Mouse (Mus musculus) kidney, embryonic 15.5 days (tissue): Measurements from ENCODE around the gene Otud7b. TPM values are rescaled to one million over a fixed set of nuclear protein-coding genes. Genes with fewer than 3 reads are reported as not detected.

Experiments
- ATAC-seq: fragments of 200-750 bp; cut with Nextera tagmentation; replicated peaks from 2 replicates; pipeline ENCODE4 v1.8.0; 2017; ENCODE audit warnings: moderate TSS enrichment; ENCODE audit not compliant: low FRiP score
- H3K27ac ChIP-seq: fragments of 300-500 bp; sonication (generic); 2 replicates; pipeline ENCODE4 v1.5.1; 2015; ENCODE audit warnings: mild to moderate bottlenecking, inconsistent platforms
- H3K27me3 ChIP-seq: fragments of 300-500 bp; sonication (generic); 2 replicates; pipeline ENCODE4 v1.6.1; 2015; ENCODE audit warnings: inconsistent platforms
- H3K36me3 ChIP-seq: fragments of 300-500 bp; sonication (generic); 2 replicates; pipeline ENCODE4 v1.6.1; 2015; ENCODE audit warnings: inconsistent platforms
- H3K4me1 ChIP-seq: fragments of 300-500 bp; sonication (generic); 2 replicates; pipeline ENCODE4 v1.6.1; 2015; ENCODE audit warnings: inconsistent platforms
- H3K4me2 ChIP-seq: fragments of 300-500 bp; sonication (generic); 2 replicates; pipeline ENCODE4 v1.6.1; 2015; ENCODE audit warnings: moderate library complexity, mild to moderate bottlenecking, inconsistent platforms
- H3K4me3 ChIP-seq: fragments of 300-500 bp; sonication (generic); replicated peaks from 2 replicates; pipeline ENCODE4 v1.5.1; 2015; ENCODE audit warnings: mild to moderate bottlenecking, inconsistent platforms
- H3K9ac ChIP-seq: fragments of 300-500 bp; sonication (generic); 2 replicates; pipeline ENCODE4 v1.6.1; 2015; ENCODE audit warnings: mild to moderate bottlenecking, inconsistent platforms
- H3K9me3 ChIP-seq: fragments of 300-500 bp; sonication (generic); replicated peaks from 2 replicates; pipeline ENCODE4 v1.6.1; 2016; ENCODE audit warnings: inconsistent platforms
- WGBS: fragments of 180-500 bp; shearing (Covaris S2); methylation state at CpG from one replicate; pipeline ENCODE4 v1.1.7; 2015; ENCODE audit warnings: mixed read lengths; 5-methylcytosine and 5-hydroxymethylcytosine counted together
- polyA plus RNA-seq: library from polyadenylated mRNA; unstranded; fragments of >200 nt; fragmentation: Nextera tagmentation; extraction: Ambion mirVana; gene quantifications from 2 replicates; pipeline ENCODE4 v1.2.1, GENCODE M21; 2015

Otud7b gene
- 21.0 and 22.0 TPM in 2 replicates for polyA plus RNA-seq

DNA sequence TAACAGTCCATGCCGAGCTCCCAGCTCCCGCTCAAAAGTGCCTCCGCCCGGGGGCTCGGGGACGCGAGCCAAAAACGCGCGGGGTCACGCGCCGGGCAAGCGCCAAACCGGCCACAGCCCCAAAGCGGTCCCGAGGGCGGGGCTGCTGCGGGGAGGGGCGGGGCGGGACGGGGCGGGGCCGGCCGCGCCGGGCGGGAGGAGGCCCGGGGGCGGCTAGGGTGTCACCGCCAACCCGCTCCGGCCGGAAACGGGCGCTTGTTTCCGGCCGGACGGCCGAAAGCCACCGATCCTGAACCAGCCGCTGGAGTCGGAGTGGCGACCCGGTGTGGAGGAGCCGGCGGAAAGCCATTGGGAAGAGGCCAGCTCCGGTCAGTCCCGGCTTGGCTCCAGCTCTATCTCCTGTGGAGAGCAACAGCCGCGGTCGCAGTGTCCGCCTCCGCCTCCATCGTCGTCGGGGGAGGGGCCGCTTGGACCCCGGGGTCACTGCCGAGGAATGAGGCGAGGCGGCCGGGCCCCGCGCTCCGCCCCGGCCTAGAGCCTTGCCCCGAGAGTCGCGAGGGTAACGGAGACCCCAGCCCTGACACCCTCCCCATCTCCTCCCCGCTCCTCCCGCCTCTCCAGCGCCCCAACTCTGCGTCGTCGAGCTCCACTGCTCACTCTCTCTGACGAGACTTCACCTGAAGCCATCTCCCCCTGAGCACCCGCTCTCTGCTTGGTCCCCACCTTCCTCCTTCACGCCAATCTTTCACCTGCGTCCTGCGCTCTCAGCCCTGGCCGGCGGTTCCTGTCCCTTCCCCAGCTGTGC is at the start of gene Otud7b:
Gene Otud7b (plus strand): TSS at position 267 of the 805 bp plus-strand sequence.
- Histone ChIP-seq H3K36me3 (peaks cover 5% of the 10 kb centered on the region; the same call in 1 of the 2 replicates), H3K27me3 (no peaks in the 10 kb centered on the region), H3K9ac (peak within 1 kb of the TSS; percentile 92), H3K4me3 (peak within 1 kb of the TSS; percentile 92), H3K4me1 (peaks cover 29% of the 10 kb centered on the region), H3K27ac (peak within 1 kb of the TSS; percentile 99), H3K9me3 (no peaks in the 10 kb centered on the region), H3K4me2 (peak within 1 kb of the TSS; percentile 63)
- ATAC-seq: peak; percentile 89
- WGBS: under 1% methylated on average over 84 of the region's 84 CpGs

DNA sequence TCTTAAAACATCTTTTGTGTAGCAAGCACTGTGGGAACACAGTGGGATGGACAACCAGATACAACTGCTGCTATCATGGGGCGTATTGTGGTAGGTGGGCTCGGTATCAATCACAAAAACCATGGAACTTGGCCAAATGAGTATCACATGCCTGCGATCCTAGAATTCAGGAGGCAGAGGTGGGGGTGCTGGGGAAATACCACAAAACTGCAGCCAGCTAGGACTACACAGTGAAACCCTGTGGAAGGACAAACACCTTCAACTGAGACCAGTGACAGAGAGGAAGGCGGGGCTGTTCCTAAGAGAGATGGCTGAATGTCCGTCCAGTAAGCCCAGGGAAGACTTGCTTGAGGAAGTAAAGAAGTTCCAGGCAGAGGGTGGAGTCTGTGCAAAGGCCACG is 49.0 kb upstream of the Otud7b start:
- Histone ChIP-seq H3K4me1 (peaks cover 7% of the 10 kb centered on the region; the same call in 1 of the 2 replicates), H3K9ac (no peak overlapping the region), H3K27me3 (no peaks in the 10 kb centered on the region), H3K9me3 (no peaks in the 10 kb centered on the region), H3K4me3 (no peak overlapping the region), H3K36me3 (peaks cover 13% of the 10 kb centered on the region), H3K27ac (no peak overlapping the region), H3K4me2 (no peak overlapping the region)
- no peak for ATAC-seq
- 89% methylated on average over 6 of the region's 6 CpGs for WGBS

DNA sequence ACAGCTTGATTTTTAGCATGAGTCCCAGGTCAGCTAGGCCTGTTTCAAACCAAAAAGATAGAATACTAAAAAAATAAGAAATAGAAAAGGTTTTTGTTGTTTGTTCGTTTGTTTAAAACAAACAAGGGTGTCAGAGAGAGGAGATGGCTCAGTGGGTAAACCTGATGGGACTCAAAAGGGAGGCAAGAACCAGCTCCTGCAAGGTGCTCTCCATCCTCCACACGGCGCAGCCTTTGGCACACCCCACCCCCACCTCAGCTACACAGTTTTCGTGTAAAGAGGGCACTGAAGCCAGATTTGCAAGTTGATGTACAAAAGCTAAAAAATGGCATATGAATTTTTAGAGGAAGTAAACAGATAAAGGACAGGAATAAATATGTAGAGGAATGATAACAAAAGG is 48.3 kb upstream of the Otud7b start:
- no peaks in the 10 kb centered on the region for H3K9me3 ChIP-seq
- H3K36me3 ChIP-seq: peaks cover 13% of the 10 kb centered on the region
- no peak overlapping the region for H3K4me3 ChIP-seq
- no peak for ATAC-seq
- no peak overlapping the region for H3K4me2 ChIP-seq
- WGBS: 93% methylated on average over 4 of the region's 4 CpGs
- H3K4me1 ChIP-seq: peaks cover 7% of the 10 kb centered on the region; the same call in 1 of the 2 replicates
- no peak overlapping the region for H3K9ac ChIP-seq
- H3K27ac ChIP-seq: no peak overlapping the region
- no peaks in the 10 kb centered on the region for H3K27me3 ChIP-seq

DNA sequence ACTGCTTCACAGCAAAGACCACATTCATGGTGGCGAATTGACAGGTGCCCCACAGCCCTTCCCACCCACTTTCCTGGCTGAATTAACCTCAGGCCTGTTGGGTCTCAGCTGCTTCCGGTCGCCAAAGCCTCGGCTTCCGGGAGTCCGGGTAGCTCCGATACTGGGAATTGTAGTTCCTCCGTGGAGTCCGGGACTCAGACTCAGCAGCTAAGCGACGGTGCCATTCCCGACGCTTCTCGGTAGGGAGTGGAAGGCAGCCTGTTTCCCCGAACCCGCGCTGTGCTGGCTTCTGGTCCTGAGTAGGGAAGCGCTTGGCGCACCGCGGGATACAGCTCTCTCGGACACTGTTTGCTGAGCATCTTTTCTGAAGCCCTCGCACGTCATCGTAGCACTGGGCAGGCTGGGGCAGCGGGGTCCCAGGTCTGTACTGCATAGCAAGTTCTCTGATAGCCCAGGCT is 46.6 kb upstream of the Otud7b start:
- H3K9me3 ChIP-seq: no peaks in the 10 kb centered on the region
- peaks cover 11% of the 10 kb centered on the region for H3K36me3 ChIP-seq
- peak overlapping the region; percentile 88 for H3K4me2 ChIP-seq
- no peaks in the 10 kb centered on the region for H3K27me3 ChIP-seq
- peak overlapping the region; percentile 96 for H3K27ac ChIP-seq
- peak overlapping the region; percentile 68 for H3K9ac ChIP-seq
- H3K4me1 ChIP-seq: peaks cover 7% of the 10 kb centered on the region; the same call in 1 of the 2 replicates
- peak; percentile 93 for ATAC-seq
- under 1% methylated on average over 26 of the region's 26 CpGs for WGBS
- peak overlapping the region; percentile 77 for H3K4me3 ChIP-seq

DNA sequence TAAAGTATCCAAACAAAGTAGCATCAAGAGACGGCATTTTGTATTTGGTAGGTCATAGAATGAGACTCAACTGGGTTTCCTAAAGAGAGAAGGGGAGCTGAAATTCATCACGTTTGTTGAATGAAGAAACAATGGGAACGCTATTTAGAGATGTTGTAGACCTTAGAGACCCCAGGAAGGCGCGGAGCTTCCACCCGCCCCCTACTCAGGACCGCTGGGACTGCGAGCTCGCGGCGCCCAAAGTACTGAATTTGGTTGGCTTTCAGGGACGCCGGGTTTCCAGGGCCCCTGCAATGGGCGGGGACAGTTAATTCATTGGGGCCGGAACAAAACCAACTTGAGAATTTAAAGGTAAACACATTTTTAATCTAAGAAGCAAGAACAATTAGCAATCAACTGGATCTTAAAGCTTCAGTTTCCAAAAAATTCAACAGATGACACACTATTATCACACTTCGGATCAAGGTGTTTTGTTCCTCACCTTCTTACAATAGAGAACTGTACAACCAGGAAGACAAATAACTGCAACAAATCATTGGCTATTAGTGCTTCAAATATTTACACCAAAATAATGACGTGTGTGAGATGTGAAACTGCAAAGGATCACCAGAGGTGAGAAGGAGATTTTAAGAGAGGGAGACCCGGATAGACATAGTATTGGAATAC is 46.0 kb upstream of the Otud7b start, which contains the start of gene Vps45:
Gene Vps45 (minus strand): TSS at position 236 of the 666 bp plus-strand sequence.
- Histone ChIP-seq H3K27ac (peak within 1 kb of the TSS; percentile 96), H3K36me3 (peaks cover 9% of the 10 kb centered on the region), H3K4me1 (peaks cover 7% of the 10 kb centered on the region; the same call in 1 of the 2 replicates), H3K4me2 (peak within 1 kb of the TSS; percentile 88), H3K4me3 (peak within 1 kb of the TSS; percentile 77), H3K27me3 (no peaks in the 10 kb centered on the region), H3K9me3 (no peaks in the 10 kb centered on the region), H3K9ac (peak within 1 kb of the TSS; percentile 68)
- 1% methylated on average over 18 of the region's 18 CpGs for WGBS
- peak; percentile 89 for ATAC-seq

DNA sequence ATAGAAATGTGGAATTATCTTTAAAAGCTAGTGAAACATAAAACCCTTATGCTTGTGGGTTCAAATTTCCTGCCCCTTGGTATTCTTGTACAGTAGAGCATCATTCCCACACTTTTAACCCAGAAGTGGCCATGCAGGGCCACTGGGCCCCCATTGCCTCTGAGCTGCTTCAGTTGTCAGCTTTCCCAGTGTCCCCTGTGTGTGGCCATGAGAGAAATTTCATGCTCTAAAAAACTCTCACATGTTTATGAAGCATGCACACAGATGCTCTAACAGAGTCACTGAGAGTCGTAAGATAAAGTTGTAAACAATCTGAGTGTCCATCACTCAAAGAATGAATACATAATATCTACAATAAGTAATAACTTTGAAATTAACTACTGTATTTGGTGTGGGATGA is 44.2 kb upstream of the Otud7b start:
- Histone ChIP-seq H3K9me3 (no peaks in the 10 kb centered on the region), H3K9ac (no peak overlapping the region), H3K4me3 (no peak overlapping the region), H3K27ac (no peak overlapping the region), H3K4me2 (no peak overlapping the region), H3K27me3 (no peaks in the 10 kb centered on the region), H3K4me1 (peaks cover 7% of the 10 kb centered on the region; the same call in 1 of the 2 replicates), H3K36me3 (peaks cover 9% of the 10 kb centered on the region)
- WGBS: 95% methylated on average over 1 of the region's 1 CpGs
- ATAC-seq: no peak

DNA sequence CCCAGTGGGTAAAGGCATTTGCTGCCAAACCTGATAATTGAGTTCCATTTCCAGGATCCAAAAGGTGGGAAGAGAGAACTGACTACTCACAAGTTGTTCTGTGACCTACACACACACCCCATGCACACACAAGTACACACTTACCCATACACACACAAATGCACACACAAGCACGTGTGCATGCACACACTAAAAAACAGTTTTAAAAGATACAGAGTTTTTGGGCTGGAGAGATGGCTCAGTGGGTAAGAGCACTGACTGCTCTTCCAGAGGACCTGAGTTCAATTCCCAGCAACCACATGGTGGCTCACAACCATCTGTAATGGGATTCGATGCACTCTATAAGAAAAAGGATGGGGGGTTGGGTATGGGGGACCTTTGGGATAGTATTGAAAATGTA is 41.0 kb upstream of the Otud7b start:
- H3K9ac ChIP-seq: no peak overlapping the region
- H3K36me3 ChIP-seq: no peaks in the 10 kb centered on the region
- 82% methylated on average over 2 of the region's 2 CpGs for WGBS
- H3K4me1 ChIP-seq: peaks cover 7% of the 10 kb centered on the region
- no peaks in the 10 kb centered on the region for H3K27me3 ChIP-seq
- H3K4me2 ChIP-seq: no peak overlapping the region
- H3K9me3 ChIP-seq: no peaks in the 10 kb centered on the region
- no peak overlapping the region for H3K27ac ChIP-seq
- no peak overlapping the region for H3K4me3 ChIP-seq
- no peak for ATAC-seq

DNA sequence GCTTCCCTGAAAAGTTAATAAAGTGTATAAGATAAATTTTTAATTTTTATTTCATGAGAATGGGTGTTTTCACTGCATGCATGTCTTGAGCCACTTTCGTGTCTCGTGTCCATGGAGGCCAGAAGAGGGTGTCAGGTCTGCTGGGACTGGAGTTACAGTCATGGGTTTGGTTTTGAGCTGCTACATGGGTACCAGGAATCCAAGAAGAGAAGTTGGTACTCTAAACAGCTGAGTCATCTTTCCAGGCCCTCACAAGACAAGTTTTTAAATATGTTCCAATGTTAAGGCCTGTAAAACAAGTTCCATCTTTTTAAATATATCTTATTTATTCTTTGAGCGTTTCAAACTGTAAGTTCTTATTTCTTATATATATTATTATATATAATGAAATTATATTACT is 40.1 kb upstream of the Otud7b start:
- peaks cover 7% of the 10 kb centered on the region for H3K4me1 ChIP-seq
- no peak overlapping the region for H3K4me3 ChIP-seq
- no peak overlapping the region for H3K27ac ChIP-seq
- no peak overlapping the region for H3K9ac ChIP-seq
- H3K9me3 ChIP-seq: no peaks in the 10 kb centered on the region
- no peaks in the 10 kb centered on the region for H3K36me3 ChIP-seq
- no peaks in the 10 kb centered on the region for H3K27me3 ChIP-seq
- ATAC-seq: no peak
- no peak overlapping the region for H3K4me2 ChIP-seq
- WGBS: 82% methylated on average over 3 of the region's 3 CpGs

DNA sequence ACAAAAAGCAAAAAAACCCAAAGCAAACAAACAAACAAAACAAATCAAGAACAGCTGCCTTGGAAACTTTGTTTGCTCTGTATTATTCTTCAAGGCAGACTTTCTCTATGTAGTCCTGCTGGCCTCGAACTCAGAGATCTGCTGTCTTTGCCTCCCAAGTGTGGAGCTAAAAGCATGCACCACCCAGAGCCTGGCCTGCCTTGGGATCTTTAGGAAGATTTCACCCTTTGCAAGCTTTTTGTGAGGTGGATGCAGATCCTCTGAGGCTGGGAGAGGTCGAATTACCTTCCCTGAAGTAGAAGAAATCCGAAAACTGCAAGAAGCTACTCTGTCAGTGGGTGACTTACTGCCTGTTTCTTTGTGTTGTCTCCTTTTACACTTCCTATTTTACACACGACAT is 39.2 kb upstream of the Otud7b start:
- peaks cover 7% of the 10 kb centered on the region for H3K4me1 ChIP-seq
- H3K9me3 ChIP-seq: no peaks in the 10 kb centered on the region
- H3K36me3 ChIP-seq: no peaks in the 10 kb centered on the region
- H3K9ac ChIP-seq: 0 out of 2 replicates have a peak overlapping the region, but pooled peaks have one; percentile 24
- peak overlapping the region; percentile 50 for H3K4me2 ChIP-seq
- no peak overlapping the region for H3K27ac ChIP-seq
- 25% methylated on average over 4 of the region's 4 CpGs for WGBS
- no peak for ATAC-seq
- no peaks in the 10 kb centered on the region for H3K27me3 ChIP-seq
- peak overlapping the region; percentile 21; the same call in 1 of the 2 replicates for H3K4me3 ChIP-seq

DNA sequence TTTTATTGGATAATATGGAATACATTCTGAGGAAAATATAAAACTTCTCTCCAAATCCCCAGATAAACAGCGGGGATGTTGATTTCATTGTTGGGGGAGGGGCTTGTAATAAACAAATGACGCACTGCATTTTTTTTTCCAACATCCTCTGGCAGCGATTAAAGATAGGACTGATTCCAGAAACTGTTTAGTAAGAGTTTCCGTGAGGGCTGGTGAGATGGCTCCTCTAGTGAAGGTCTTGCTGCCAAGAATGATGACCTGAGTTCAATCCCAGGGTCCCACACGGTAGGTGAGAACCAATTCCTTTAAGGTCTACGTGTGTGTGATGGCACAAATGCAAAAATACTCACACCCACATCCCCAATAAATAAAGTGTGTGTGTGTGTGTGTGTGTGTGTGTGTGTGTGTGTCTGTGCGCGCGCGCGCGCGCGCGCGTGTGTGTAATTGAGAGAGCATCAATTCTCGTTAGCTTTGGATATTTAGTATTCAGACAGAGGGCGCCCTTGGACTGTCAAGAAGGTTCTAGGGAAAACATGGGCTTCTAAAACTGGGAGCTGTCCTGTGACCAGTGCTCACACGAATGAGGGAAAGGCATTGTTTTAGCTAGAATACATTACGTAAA is 38.5 kb upstream of the Otud7b start:
- 0 out of 2 replicates have a peak, but pooled peaks have one; percentile 33 for ATAC-seq
- H3K4me1 ChIP-seq: peaks cover 7% of the 10 kb centered on the region
- H3K9me3 ChIP-seq: no peaks in the 10 kb centered on the region
- WGBS: 56% methylated on average over 20 of the region's 20 CpGs
- no peaks in the 10 kb centered on the region for H3K36me3 ChIP-seq
- H3K4me3 ChIP-seq: peak overlapping the region; percentile 21
- H3K4me2 ChIP-seq: peak overlapping the region; percentile 50
- no peak overlapping the region for H3K27ac ChIP-seq
- no peaks in the 10 kb centered on the region for H3K27me3 ChIP-seq
- H3K9ac ChIP-seq: 0 out of 2 replicates have a peak overlapping the region, but pooled peaks have one; percentile 7

DNA sequence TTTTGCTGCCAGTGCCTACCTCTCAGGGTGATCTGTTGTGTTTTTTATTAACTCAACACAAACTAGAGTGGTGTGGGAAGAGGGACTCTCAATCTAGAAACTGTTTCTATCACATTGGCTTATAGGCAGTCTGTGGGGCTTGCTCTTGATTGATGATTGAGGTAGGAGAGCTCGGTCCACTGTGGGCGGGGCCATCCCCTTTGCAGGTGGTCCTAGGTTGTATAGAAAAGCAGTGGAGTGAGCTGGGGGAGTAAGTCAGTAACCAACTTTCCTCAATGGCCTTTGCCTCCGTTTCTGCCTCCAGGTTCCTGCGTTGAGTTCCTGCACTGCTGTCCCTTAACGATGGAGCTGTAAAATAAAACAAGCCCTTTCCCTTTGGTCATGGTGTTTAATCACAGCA is 37.6 kb upstream of the Otud7b start:
- Histone ChIP-seq H3K4me2 (no peak overlapping the region), H3K4me1 (peaks cover 7% of the 10 kb centered on the region), H3K9me3 (no peaks in the 10 kb centered on the region), H3K9ac (no peak overlapping the region), H3K27me3 (no peaks in the 10 kb centered on the region), H3K36me3 (no peaks in the 10 kb centered on the region), H3K4me3 (no peak overlapping the region), H3K27ac (no peak overlapping the region)
- no peak for ATAC-seq
- 37% methylated on average over 5 of the region's 5 CpGs for WGBS
